Mouse (Mus musculus): ENCODE measurements at regions not wholly inside any gene's neighbourhood (a gene's known extent, or its start where the extent isn't known, plus 50 kb on each side); places are given as distances from the start of the nearest gene placed in this dataset.

DNA sequence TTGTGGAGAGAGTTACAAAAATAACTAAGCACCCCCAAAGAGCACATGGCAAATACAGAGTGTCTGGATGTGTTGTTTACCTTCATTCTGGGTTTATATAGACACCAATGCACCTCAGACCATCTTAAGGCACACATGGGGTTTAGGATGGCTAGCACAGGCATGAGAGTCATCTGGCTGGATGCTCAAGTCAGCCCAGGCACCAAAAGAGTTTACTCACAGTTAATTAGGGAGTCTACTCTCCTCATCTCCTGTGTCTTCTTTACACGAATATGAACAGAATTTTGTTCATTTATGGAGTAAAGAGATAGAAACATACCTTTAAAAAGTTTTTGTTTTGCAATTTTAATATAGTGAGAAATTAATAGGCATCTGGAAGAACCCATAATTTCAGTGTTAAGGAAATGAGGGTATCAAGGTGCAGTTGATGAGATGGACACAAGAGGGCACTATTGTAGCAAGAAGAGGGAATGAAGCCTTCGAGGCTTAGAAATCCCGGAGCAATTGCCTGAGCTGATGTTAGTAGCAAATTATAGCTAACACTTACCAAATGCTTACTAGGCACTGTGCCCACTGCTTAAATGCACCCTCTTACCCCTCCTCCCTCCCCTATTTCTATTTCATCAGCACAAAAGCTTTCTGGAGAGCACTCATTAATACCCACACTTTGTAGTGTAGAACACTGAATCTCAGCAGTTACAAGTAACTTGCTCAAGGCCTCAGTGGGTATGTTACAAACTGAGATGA is 174.6 kb downstream of the Eepd1 start:
- DNase-seq (ENCODE audit: extremely low read depth): peak; percentile 50
- dilution Hi-C loops (cut with MboI; ENCODE audit: extremely low pct_ligation_motif_present, extremely low pct_unique_long_range_greater_than_20kb, low sequenced_read_pairs): no loop called here

DNA sequence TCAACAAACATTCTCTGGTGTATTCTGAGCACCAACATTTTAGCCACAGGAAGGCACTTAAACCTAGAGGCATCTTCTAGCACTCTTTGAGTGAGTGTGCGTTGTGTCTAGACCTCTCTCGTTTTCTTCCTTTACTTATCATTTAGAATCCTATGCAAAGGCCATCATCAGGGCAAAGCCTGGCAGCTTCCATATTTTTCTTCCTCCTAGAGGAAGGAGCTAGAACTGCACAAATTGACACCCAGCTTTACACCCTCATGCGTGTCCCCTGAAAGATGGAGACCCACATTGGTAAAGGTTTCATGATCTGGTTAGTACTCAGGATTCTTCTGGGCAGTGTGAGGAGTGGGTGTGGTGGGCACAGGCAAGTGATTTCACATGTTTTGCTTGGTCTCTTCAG is 175.2 kb downstream of the Eepd1 start:
- no peak for DNase-seq (ENCODE audit: extremely low read depth)
- Histone ChIP-seq H3K9ac (ENCODE audit: insufficient read depth, low read depth) (no peak overlapping the region), H3K4me1 (ENCODE audit: control insufficient read depth in 1 of 2, insufficient read depth in 2 of 2) (peaks cover 0 to 7% of the 10 kb centered on the region in 2 experiments; a peak in 1 of 4 replicates), H3K9me3 (replicated peaks; ENCODE audit: low read length) (no peaks in the 10 kb centered on the region), H3K4me3 (replicated peaks in 1 of 3; ENCODE audit: low read depth in 2 of 3, low read length in 2 of 3, poor library complexity in 1 of 3) (no peak overlapping the region), H3K27ac (ENCODE audit: insufficient read depth, low read depth) (no peak overlapping the region), H3K79me2 (replicated peaks; ENCODE audit: control insufficient read depth, extremely low read depth, insufficient read depth, poor library complexity, severe bottlenecking) (no peaks in the 10 kb centered on the region), H3K4me2 (ENCODE audit: insufficient read depth, low read depth, poor library complexity, severe bottlenecking) (no peak overlapping the region), H3K27me3 (replicated peaks) (no peaks in the 10 kb centered on the region), H3K36me3 (replicated peaks in 1 of 2; ENCODE audit: control insufficient read depth in 1 of 2, insufficient read depth in 1 of 2, low read length in 1 of 2) (no peaks in the 10 kb centered on the region)
- dilution Hi-C loops (cut with MboI; ENCODE audit: extremely low pct_ligation_motif_present, extremely low pct_unique_long_range_greater_than_20kb, low sequenced_read_pairs): no loop called here
- in situ Hi-C loops (cut with MboI; ENCODE audit: low pct_ligation_motif_present, low pct_unique_long_range_greater_than_20kb, low sequenced_read_pairs): no loop called here
- TF ChIP-seq BHLHE40 (IDR thresholded peaks at IDR 0.05; ENCODE audit: low read depth, low read length): no peak
- TF ChIP-seq IRF4 (IDR thresholded peaks at IDR 0.05; ENCODE audit: low read depth, low read length): no peak
- TF ChIP-seq MAX (IDR thresholded peaks at IDR 0.05; ENCODE audit: low read length): no peak
- TF ChIP-seq MYC (IDR thresholded peaks at IDR 0.05; ENCODE audit: low read depth, low read length): no peak
- no peak for TF ChIP-seq NRF1 (IDR thresholded peaks at IDR 0.05; ENCODE audit: low read depth, low read length)
- TF ChIP-seq USF2 (conservative IDR thresholded peaks at IDR 0.05; ENCODE audit: low read depth, low read length): no peak
- no peak for TF ChIP-seq MAFK (IDR thresholded peaks at IDR 0.05; ENCODE audit: insufficient replicate concordance, low read length)
- no peak for TF ChIP-seq UBTF (IDR thresholded peaks at IDR 0.05; ENCODE audit: low read depth, low read length)
- TF ChIP-seq RAD21 (IDR thresholded peaks at IDR 0.05; ENCODE audit: low read depth, low read length): no peak
- no peak for TF ChIP-seq SMC3 (IDR thresholded peaks at IDR 0.05; ENCODE audit: low read depth, low read length)
- TF ChIP-seq MEF2A (IDR thresholded peaks at IDR 0.05; ENCODE audit: borderline replicate concordance, low read depth, low read length): no peak
- TF ChIP-seq KAT2A (IDR thresholded peaks at IDR 0.05; ENCODE audit: insufficient replicate concordance, low read length): no peak
- no peak for TF ChIP-seq POLR2AphosphoS2 (IDR thresholded peaks at IDR 0.05; ENCODE audit: low read depth, low read length)
- no peak for TF ChIP-seq NELFE (IDR thresholded peaks at IDR 0.05; ENCODE audit: low read depth, low read length)
- TF ChIP-seq CHD2 (IDR thresholded peaks at IDR 0.05; ENCODE audit: low read length): no peak
- TF ChIP-seq CTCF (conservative IDR thresholded peaks at IDR 0.05 in 1 of 2, IDR thresholded peaks at IDR 0.05 in 1 of 2; ENCODE audit: low read depth in 2 of 2, low read length in 2 of 2): no peak
- no peak for TF ChIP-seq MXI1 (IDR thresholded peaks at IDR 0.05; ENCODE audit: low read depth, low read length)

More for the DNA sequence above, 174.6 kb downstream of the Eepd1 start:
- Histone ChIP-seq H3K79me2 (replicated peaks; ENCODE audit: control insufficient read depth, extremely low read depth, insufficient read depth, poor library complexity, severe bottlenecking) (no peaks in the 10 kb centered on the region), H3K27ac (ENCODE audit: insufficient read depth, low read depth) (no peak overlapping the region), H3K4me3 (replicated peaks in 1 of 3; ENCODE audit: low read depth in 2 of 3, low read length in 2 of 3, poor library complexity in 1 of 3) (no peak overlapping the region), H3K9ac (ENCODE audit: insufficient read depth, low read depth) (no peak overlapping the region), H3K4me2 (ENCODE audit: insufficient read depth, low read depth, poor library complexity, severe bottlenecking) (no peak overlapping the region), H3K27me3 (replicated peaks) (no peaks in the 10 kb centered on the region), H3K4me1 (ENCODE audit: control insufficient read depth in 1 of 2, insufficient read depth in 2 of 2) (peaks cover 0 to 7% of the 10 kb centered on the region in 2 experiments; a peak in 1 of 4 replicates), H3K9me3 (replicated peaks; ENCODE audit: low read length) (no peaks in the 10 kb centered on the region), H3K36me3 (replicated peaks in 1 of 2; ENCODE audit: control insufficient read depth in 1 of 2, insufficient read depth in 1 of 2, low read length in 1 of 2) (no peaks in the 10 kb centered on the region)
- in situ Hi-C loops (cut with MboI; ENCODE audit: low pct_ligation_motif_present, low pct_unique_long_range_greater_than_20kb, low sequenced_read_pairs): no loop called here
- TF ChIP-seq ELF1 (IDR thresholded peaks at IDR 0.05; ENCODE audit: low read depth, low read length) (no peak), RAD21 (IDR thresholded peaks at IDR 0.05; ENCODE audit: low read depth, low read length) (peak; percentile 72), MAFK (IDR thresholded peaks at IDR 0.05; ENCODE audit: insufficient replicate concordance, low read length) (no peak), CTCF (conservative IDR thresholded peaks at IDR 0.05 in 1 of 2, IDR thresholded peaks at IDR 0.05 in 1 of 2; ENCODE audit: low read depth in 2 of 2, low read length in 2 of 2) (peak; percentile 70 to 73; a peak in 3 of 4 replicates), SMC3 (IDR thresholded peaks at IDR 0.05; ENCODE audit: low read depth, low read length) (peak; percentile 52), SIN3A (IDR thresholded peaks at IDR 0.05; ENCODE audit: low read length) (no peak), JUND (conservative IDR thresholded peaks at IDR 0.05; ENCODE audit: low read depth, low read length) (no peak), TCF12 (IDR thresholded peaks at IDR 0.05; ENCODE audit: low read depth, low read length) (no peak)

Measured in CH12.LX (cell line).